Mouse (Mus musculus): ENCODE measurements around the gene Capn8.

Capn8 gene

DNA sequence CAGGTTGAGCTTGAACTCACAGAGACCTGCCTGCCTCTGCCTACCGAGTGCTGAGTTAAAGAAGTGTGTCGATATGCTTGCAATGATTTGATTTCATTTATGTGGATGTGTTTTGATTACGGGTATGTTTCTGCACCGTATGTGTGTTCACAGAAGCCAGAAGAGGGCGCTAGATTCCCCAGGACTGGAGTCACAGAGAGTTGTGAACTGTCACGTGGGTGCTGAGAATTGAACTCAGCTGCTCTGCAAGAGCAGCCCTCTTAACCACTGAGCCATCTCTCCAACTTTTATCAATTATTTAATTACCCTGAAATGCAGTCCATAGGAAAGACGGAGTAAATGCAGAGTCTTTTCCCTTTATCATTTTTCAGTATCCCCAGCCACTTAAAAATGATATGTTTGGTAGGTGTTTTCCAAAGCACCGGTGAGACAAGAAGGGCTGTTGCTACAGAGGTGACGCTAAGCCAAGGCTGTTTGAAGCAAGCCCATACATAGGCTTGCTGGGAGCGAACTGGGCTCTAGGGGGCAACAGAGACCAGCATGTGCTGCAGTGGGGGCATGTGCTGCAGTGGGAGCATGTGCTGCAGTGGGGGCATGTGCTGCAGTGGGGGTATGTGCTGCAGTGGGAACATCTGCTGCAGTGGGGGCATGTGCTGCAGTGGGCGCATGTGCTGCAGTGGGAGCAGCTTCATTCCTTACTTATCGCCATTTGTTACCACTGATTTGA is 11.0 kb upstream of the Capn8 start:
- DNase-seq = peak; percentile 57

DNA sequence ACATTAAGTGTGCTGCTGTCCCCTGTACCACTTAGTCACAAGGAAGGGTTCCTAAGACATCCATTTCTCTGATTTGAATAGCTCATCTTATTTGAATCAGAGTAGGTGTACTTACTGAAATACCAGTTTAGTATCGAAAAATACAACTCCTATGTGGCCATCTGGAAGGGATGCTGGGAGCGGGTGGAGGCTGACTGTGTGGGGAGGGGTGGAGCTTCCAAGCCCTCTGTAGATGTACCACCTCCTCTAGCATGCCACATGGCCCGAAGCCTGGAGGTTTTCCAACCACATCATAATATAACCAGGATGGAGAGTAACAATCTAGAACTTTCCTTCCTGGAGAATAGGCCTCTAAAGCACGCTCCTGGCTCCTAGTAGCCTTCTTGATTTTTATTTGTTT is 6.5 kb upstream of the Capn8 start:
- peak; percentile 14 for DNase-seq

DNA sequence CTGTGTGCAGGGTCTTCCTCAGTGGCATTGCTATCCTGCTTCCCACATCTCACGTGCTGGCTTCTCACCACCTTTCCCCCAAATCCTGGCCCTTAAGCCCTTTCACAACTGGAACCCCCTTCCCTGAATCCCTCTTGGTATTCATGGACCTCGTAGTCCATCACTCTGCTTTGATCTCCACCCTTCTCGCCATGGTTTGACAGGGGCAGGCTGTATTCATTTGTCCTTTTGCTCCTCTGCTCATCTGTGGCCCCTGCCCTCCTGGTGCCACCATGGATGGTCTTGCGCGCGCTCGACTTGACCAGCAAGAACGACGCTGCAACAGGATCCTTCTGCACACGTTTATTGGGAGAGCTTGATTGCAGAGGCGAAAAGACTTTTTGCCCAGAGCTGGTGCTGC is 5.3 kb upstream of the Capn8 start:
- no peak for DNase-seq

DNA sequence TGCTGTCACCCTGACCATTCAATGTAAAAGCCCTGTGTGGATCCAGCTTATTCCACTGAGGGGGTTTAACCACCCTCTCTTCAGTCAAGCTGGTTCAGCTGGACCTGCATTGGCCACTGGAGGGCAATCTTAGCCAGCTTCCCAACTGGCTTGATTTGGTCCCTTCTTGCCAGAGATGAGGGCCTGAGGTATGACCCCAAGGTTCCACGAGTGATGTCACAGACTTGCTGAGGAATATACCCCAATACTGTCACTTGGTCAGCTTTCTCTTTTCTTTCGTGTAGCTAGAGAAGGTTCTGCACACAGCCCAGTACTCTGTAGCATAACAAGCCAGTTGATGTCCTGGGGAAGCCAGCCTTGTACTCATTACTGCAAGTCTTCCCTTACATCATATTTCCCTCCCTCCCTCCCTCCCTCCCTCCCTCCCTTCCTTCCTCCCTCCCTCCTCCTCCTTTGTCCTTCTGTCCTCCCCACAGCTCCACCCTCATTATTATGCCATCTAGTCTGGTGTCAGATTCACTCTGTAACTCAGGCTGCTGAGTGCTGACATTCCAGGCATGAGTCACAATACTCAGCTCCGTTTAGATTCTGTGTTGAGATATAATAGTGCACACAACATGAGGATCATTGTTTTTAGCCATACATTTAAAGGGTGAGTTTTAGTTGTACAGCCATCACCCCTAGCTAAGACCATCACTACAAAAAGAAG is 4.3 kb upstream of the Capn8 start:
- peak; percentile 52 for DNase-seq

DNA sequence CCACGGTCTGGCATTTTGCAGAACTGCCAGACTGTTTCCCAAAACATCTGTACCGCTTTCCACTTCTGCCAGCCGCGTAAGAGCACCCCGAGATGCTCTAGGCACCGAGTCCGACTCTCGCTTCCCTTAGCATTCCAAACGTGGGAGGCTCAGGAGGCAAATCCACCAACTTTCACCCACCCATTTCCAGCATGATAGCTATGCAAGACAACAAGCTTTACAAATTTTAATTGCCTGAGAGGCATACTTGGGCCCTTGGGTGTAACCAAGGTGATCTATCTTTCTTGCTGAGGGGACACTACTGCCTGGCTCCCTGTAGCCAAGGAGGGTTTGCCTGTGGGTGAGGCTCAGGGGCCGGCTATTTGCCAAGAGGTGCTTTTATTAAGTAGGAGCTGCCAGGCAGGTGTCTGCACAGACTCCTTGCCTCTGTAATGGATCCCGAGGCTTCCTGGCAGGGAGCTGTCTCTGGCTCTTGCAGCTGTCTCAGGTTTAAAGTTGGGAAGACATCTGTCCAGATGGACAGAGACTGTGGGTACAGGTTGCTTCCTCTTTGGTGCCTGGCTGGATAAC is 2.8 kb upstream of the Capn8 start:
- peak; percentile 10 for DNase-seq

DNA sequence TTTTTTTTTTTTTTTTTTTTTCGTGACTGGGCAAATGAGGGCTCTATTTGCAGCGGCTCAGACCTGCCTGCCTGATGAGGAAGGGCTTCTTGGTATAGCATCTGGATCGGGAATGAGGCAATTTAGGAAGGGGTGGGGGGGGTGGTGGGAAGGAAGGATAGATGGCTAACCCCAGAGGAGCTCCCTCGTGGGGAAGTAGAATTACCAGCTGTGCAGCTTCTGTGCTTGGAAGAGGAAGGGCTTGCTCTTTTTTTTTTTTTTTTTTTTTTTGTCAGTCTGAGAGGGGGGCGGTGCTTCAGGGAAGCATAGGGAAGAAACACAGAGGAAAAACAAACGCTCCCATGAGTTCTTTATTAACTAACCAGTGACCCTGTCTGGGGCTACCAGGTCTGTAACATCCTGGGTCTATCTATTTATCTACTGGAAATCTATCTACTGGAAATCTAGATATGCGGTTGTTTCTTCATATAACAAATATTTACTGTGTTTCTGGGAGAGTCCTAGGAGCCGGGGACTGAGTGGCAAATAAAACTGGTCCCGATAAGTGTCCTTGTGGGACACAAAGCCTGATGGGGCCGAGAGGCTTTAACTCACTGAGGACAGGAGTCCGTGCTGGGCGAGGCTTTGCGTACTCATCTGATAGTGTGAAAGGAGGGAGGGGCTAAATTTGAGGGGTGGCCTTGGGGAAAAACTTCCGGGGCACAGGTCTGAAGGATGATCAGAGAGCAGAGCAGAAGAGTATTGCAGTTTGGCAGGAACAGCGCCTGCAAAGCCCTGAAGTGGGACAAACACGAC is 2.0 kb upstream of the Capn8 start:
- DNase-seq = no peak

DNA sequence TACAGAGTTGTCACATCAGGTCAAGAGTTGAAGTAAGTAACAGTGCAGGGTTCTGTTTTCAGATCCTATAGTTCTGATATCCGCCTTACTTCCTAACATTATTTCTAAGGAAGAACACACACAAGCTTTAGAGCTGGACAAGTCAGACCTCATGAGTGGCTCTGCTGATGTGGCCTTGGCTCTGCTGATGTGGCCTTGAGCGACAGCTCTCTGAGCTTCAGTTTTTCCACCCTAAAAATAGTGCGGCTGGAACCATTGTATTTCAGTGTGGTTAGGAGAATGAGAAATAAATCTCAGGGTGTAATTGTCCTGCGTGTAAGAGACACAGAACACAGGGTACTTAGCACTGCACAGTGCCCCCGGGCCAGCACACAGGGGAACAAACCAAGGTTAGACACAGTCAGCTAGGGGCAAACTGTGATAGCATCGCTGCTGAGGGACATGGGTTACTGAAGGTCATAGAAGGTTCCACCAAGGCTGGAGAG is 586 bp downstream of the Capn8 start:
- no peak for DNase-seq

DNA sequence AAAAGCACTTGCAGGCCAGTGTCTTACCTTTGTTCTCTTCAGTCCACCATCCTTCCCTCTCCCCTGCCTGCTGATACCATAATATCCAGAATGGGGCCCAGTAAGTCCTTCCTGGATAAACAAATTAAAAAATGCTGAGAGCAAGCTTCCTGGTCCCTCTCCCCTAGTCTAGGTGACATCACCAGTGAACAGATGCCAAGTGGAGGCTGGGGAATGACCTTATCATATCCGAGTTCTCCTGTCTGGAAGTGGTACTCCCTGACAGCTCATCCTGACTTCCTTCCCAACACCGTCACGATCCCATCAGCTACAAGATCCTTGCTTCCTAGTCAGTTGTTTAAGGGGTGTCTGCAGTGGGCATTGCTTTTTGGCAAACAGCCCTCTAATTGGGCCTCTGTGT is 6.3 kb downstream of the Capn8 start:
- DNase-seq = no peak

DNA sequence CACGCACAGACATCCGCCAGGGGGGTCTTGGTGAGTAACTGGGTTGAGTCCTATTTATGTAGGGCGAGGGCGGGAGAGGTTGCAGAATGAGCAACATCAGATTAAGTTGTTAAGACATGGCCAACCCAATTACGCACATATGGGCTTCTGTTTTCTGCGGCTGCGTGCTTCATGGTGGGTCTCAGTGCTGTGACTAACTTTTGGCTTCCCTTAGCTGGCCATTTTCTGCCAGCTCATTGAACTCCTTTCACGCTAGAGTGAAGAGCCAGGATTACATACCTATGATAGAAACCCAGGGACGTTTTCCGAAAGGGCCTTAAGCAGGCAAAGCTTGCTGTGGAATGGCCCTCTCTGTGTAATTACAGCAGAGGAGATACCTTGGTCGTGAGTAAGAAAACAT is 7.2 kb downstream of the Capn8 start:
- DNase-seq = no peak

DNA sequence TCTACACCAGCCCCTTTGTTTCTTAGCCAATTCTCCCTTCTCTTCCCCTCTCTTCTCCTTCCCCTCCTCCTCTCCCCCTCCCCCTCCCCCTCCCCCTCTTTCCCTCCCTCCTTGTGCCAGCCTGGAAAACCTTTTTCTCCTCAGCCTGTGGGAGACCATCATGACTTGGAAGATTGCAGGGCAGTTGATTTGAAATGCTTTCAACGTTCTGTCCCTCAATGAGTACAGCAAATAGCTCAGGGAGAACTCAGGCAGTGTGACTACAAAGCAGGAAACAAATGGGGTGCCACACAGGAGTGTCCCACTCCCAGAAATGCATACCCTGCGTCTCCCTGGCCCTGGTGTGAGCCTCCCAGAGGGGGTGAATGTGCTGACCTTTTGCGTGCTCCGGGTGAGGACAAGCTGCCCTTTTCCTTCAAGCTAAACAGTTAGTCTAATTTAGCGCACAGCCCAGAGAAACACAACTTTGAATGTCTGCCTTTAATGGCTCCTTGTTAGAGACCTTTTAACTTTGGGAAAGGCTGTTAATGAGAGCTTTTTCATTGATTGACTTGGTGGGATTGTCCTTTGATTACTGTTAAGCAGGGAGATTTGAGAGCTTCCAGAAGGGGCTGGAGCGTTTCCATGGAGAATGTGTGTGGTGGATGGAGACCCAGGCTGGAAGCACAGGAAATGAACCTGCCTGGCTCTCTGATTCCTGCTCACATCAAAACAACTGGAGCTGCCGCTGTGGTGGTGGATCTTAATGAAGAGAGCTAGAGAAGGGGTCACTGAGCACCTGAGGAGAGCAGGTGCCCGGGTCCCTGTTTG is 9.3 kb downstream of the Capn8 start:
- DNase-seq = peak; percentile 10

DNA sequence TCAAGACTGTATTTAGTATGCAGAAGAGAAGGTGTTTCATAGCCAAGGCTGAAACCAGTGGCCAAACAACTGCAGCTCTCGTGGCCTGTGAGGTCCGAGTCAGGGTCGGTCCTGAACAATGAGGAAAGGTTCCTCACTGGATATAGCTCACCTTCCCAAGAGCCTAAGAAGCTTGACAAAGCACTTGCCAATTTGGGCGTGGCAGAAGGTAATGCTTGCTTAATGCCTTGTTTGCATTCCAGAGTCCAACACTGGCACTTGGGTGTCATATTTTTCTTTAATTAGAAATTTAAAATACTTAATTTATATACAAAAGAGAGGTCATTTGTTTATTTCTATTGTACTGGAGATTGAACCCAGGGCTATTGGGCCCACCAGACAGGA is 9.9 kb downstream of the Capn8 start:
- DNase-seq = no peak

DNA sequence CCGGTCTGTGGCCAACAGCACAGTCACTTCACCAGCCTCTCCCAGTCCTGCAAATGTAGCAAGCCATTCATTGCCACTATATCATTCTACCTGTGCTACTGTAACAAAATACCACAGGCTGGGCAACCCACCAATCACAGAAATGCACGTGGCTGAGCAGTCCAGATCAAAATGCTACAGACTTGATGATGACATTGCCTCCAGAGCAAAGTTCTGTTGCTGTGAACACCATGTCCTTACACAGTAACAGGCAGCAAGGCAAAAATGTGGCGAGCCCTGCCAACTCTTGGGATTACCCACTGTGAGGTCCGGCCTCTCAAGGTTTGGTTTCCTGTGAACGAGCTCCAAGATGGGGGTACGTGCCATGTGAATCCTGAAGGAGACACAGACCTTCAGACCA is 19.4 kb downstream of the Capn8 start:
- no peak for DNase-seq

DNA sequence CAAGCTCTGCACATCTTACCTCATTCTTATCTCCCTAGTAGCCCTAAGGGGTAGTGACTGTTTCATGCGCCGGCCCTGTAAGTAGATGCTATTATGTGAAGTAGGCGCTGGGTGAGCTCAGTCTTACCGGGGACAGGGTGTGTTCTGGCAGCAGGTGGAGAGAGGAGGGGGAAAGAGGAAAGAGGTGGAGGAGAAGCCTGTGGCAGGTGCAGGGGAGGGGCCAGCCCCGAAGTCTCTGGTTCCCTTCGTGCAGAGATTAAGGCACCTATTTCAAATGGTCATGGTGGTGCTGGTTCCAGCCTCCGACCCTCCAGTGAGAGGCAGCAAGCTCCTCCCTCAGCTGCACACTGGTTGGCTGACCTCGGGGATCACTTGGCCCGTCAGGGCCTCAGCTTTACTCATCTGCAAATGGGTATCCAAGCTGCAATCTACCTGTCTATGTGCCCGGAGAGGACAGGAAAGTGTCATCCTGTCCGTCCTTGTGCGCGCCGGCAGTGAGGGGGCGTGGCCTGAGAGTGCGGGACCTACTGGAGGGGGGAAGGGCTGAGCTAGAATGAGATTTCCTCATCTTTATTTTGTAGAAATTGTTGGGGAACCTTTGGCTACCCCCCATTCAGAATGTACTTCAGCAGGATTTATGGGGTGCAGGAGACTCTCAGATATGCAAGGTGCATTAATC is 20.5 kb downstream of the Capn8 start:
- DNase-seq = no peak

DNA sequence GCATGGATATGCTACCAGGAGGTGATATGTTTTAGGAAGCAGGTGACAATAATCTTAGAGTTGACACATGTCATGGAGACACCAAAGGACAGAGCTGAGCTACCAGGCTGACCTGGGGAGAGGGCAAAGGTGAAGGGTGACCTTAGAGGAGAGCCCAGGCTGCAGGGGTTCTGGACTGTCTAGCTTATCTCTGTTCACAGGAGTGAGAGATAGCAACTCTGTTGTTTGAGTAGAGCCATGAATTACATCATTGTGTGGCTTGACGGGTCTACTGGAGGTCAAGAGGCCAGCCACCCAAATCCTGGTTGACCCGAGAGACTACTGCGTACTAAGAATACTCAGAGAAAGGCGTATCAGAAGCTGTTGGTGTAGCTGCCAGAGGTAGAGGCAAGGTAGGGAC is 22.9 kb downstream of the Capn8 start:
- DNase-seq = no peak

DNA sequence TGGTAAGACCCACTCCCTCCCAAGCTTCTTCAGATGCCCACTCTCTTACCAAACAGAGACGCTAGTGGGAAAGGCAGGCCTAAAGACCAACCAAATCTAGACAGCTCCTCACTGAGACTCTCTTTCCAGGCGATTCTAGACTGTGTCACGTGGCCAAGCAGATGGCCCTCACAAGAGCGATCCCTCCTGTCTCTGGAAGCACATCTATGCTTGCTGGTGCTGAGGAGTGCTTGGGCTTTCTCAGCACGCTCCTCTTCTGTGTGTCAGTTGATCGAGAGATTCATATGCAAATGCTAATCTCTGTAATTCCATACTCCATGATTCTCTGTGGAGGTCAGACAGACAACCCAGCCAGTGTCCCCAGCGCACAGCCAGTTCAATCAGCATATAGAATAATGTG is 26.7 kb downstream of the Capn8 start:
- no peak for DNase-seq

DNA sequence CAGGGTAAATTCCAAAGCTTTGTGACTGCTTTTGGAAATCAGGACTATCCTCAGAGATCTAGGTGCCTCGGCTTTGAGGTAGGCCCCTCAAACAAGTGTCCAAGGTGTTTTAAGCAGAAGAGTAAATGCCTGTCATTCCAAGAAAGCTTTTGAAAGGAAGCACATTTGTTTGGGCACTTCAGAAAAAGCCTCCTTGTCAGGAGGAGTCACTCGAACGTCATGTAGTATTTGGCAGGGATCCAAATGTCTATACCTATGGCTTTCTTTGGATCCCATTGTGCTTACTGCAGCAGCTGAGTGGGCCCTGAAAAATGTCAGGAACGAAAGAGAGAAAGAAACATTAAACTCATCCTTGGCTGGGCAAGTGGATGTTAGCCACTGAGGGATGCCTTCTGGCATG is 27.6 kb downstream of the Capn8 start:
- DNase-seq = no peak

DNA sequence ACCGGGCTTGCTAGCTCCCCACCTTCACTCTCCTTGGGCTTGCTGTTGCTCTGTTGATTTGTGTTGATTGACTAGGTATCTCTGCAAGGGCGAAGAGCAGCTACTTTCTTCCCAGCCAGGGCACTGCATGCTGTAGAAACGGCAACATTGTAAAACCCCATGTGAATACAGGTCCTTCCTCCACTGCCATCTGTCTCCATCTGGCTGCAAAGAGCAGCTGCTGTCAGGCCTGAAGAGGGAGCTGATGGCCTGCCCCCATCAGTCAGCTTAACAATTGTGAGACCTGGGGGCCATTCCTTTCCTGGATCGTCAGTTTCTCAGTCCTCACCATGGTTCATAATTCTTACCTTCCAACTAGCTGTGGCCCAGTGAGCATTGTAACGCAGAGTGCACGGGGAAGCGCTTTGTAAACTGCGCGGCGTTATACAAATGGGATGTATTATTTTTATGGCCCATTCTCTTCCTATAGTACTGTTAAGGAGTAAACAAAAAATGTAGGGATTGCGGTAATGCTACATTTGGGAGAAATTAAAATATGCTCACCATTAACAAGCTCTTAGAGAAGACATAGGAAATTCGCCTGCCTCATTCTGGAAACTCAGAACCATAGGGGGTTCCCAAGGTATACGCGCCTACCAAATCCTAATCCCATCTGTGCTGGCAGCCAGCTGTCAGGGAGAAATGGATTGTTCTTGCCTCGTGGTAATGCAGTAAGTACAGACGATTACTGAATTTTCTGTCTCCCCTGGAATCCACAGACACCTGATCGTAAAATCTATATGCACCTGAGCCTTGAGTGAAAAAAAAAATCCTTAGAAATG is 40.7 kb downstream of the Capn8 start:
- peak; percentile 3 for DNase-seq

DNA sequence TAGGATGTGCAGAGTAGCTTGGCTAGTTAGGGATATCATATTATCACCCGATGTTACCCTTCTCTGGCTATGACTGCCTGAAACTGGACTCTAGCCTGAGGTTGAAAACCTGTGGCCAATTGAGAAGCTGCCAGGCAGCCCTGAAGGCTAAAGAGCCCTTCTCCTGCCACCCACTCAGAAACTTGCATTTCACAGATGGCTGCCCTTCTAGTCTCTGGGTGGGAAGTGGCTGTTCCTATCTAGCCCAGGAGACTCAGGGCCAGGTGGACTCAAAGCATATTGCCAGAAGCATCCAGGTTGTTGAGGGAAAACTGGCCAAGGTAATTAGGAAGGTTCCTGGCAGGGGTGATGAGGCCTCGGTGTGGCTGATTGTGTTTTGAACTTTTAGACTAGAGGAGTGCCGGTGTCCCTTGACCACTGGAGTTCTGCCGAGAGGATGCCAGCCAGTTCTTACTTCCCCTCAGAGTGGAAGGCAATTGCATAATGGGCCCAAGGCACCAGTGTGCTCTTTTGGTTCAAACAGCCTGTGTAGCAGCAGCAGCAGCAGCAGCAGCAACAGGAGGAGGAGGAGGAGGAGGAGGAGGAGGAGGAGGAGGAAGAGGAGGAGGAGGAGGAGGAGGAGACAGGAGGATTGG is 45.0 kb downstream of the Capn8 start:
- no peak for DNase-seq

DNA sequence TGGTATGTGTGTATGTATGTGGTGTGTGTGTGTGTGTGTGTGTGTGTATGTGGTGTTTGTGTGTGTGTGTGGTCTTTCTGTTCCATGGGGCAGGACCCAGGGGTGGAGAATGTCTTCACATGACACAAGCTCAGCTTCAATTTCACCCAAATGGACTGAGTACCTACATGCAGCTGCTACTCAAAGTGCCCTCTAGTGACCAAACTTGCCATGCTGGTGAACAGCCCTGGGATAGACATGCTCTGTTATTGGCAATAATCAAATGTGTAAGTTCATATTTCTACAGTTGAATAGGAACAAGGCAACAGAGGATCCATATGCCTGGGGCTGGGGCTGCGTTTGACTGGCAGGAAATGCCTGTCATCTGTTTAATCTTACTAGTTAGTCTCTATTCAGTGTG is 50.7 kb downstream of the Capn8 start:
- no peak for DNase-seq

DNA sequence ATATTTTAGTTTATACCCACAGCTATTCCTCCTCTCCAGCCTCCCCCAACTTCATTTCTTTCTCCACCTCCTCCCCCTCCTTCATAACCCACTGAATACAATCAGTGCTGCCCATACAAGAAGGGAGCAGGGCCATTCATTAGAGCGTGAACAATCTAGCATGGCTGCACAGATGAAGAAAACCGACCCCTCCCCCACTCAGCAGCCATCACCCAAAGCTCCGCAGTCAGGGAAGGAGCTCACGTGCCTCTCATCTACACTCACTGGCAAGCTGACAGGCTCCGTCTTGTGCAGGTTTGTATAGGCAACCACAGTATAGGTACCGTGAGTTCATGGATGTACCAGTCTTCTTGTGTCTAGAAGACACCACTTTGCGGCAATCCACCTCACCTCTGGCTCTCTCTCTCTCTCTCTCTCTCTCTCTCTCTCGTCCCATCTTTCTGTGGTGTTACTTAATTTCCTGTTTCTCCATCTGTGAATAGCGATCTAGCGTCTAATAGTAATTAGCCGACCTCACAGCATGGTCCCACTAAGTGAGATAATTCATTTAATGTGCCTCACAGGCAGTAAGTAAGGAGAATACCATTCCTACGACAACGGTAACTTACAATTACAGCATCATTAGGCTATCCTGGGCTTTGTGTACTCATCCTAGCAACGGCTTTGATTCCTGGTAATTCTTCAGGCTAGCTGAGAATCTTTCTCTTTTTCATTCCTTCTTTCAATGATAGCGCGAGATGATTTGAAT is 53.6 kb downstream of the Capn8 start:
- DNase-seq = no peak

Measured in right cerebral cortex, adult 18-20 months (tissue).